Mouse (Mus musculus): ENCODE data around the gene Pex6. TPM values are rescaled to one million over a fixed set of nuclear protein-coding genes. Genes with fewer than 3 reads are reported as not detected.

Pex6 gene
- total and polyA plus RNA-seq, 3 experiments, result 13.7 to 31.8 (median 26.5) TPM

DNA sequence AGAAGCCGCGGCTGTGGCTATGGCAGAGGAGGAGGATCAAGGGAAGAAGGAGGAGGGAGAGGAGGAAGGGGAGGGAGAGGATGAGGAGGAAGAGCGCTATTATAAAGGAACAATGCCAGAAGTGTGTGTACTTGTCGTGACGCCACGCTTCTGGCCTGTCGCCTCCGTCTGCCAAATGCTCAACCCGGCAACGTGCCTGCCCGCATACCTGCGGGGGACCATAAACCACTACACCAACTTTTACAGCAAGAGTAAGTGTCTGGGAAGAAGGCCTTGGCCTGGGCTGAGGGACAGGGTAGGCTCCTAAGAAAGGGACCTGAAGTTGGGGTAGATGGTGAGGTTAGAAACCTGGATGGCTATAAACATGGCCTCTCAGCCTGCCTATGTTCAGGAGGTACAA is 49.3 kb upstream of the Pex6 start:
- dilution Hi-C loops (cut with MboI; ENCODE audit: extremely low pct_ligation_motif_present, extremely low pct_unique_long_range_greater_than_20kb, low sequenced_read_pairs), result no loop called here
- H3K36me3 ChIP-seq (replicated peaks in 1 of 2; ENCODE audit: control insufficient read depth in 1 of 2, insufficient read depth in 1 of 2, low read length in 1 of 2), result peaks cover 84 to 97% of the 10 kb centered on the region in 2 experiments
- in situ Hi-C loops (cut with MboI; ENCODE audit: low pct_ligation_motif_present, low pct_unique_long_range_greater_than_20kb, low sequenced_read_pairs), result no loop called here

DNA sequence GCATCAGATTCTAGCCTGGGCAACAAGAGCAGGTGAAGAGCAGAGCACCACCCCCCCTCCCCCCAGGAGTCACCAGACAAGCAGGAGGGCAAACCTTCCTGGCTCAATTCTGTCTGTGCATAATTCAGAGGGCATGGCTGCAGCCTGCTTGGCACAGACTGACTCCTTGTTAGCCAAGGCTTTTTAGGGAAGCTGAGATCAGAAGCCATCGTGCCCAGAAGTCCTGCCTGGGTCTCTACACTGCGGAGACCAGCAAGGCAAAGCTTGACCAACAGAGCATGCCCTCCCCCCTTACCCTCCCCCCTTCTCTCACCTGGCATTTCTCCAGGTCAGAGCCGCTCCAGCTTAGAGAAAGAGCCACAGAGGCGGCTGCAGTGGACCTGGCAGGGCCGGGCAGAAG is 48.5 kb upstream of the Pex6 start:
- Histone ChIP-seq H3K4me3 (replicated peaks in 1 of 3; ENCODE audit: low read depth in 2 of 3, low read length in 2 of 3, poor library complexity in 1 of 3) (no peak overlapping the region), H3K27me3 (replicated peaks) (no peaks in the 10 kb centered on the region), H3K4me1 (ENCODE audit: control insufficient read depth in 1 of 2, insufficient read depth in 2 of 2) (peaks cover 0 to 9% of the 10 kb centered on the region in 2 experiments; a peak in 2 of 4 replicates), H3K79me2 (replicated peaks; ENCODE audit: control insufficient read depth, extremely low read depth, insufficient read depth, poor library complexity, severe bottlenecking) (no peaks in the 10 kb centered on the region), H3K4me2 (ENCODE audit: insufficient read depth, low read depth, poor library complexity, severe bottlenecking) (no peak overlapping the region), H3K27ac (ENCODE audit: insufficient read depth, low read depth) (no peak overlapping the region), H3K9me3 (replicated peaks; ENCODE audit: low read length) (no peaks in the 10 kb centered on the region), H3K9ac (ENCODE audit: insufficient read depth, low read depth) (no peak overlapping the region), H3K36me3 (replicated peaks in 1 of 2; ENCODE audit: control insufficient read depth in 1 of 2, insufficient read depth in 1 of 2, low read length in 1 of 2) (peaks cover 81 to 95% of the 10 kb centered on the region in 2 experiments)
- DNase-seq (ENCODE audit: extremely low read depth), result no peak
- in situ Hi-C loops (cut with MboI; ENCODE audit: low pct_ligation_motif_present, low pct_unique_long_range_greater_than_20kb, low sequenced_read_pairs) (no loop called here), dilution Hi-C loops (cut with MboI; ENCODE audit: extremely low pct_ligation_motif_present, extremely low pct_unique_long_range_greater_than_20kb, low sequenced_read_pairs) (no loop called here)
- TF ChIP-seq NELFE (IDR thresholded peaks at IDR 0.05; ENCODE audit: low read depth, low read length) (no peak), SIN3A (IDR thresholded peaks at IDR 0.05; ENCODE audit: low read length) (no peak)

More for the DNA sequence above, 49.3 kb upstream of the Pex6 start:
- no peak overlapping the region for H3K9ac ChIP-seq (ENCODE audit: insufficient read depth, low read depth)
- TF ChIP-seq HCFC1 (IDR thresholded peaks at IDR 0.05; ENCODE audit: low read depth, low read length), result no peak
- TF ChIP-seq BHLHE40 (IDR thresholded peaks at IDR 0.05; ENCODE audit: low read depth, low read length), result no peak
- no peak for TF ChIP-seq NRF1 (IDR thresholded peaks at IDR 0.05; ENCODE audit: low read depth, low read length)
- no peak for TF ChIP-seq MAFK (IDR thresholded peaks at IDR 0.05; ENCODE audit: insufficient replicate concordance, low read length)
- no peak for TF ChIP-seq MYC (IDR thresholded peaks at IDR 0.05; ENCODE audit: low read depth, low read length)
- TF ChIP-seq PAX5 (IDR thresholded peaks at IDR 0.05; ENCODE audit: low read length), result no peak
- no peak for TF ChIP-seq ZKSCAN1 (IDR thresholded peaks at IDR 0.05; ENCODE audit: borderline replicate concordance, low read depth, low read length)
- TF ChIP-seq MEF2A (IDR thresholded peaks at IDR 0.05; ENCODE audit: borderline replicate concordance, low read depth, low read length), result no peak
- no peak for TF ChIP-seq UBTF (IDR thresholded peaks at IDR 0.05; ENCODE audit: low read depth, low read length)
- TF ChIP-seq RCOR1 (conservative IDR thresholded peaks at IDR 0.05; ENCODE audit: low read depth, low read length), result no peak
- TF ChIP-seq MAX (IDR thresholded peaks at IDR 0.05; ENCODE audit: low read length), result no peak
- TF ChIP-seq CTCF (conservative IDR thresholded peaks at IDR 0.05 in 1 of 2, IDR thresholded peaks at IDR 0.05 in 1 of 2; ENCODE audit: low read depth in 2 of 2, low read length in 2 of 2), result no peak
- no peak for TF ChIP-seq ETS1 (conservative IDR thresholded peaks at IDR 0.05; ENCODE audit: low read depth, low read length)
- TF ChIP-seq CHD1 (IDR thresholded peaks at IDR 0.05; ENCODE audit: low read depth, low read length), result no peak
- TF ChIP-seq MXI1 (IDR thresholded peaks at IDR 0.05; ENCODE audit: low read depth, low read length), result no peak
- TF ChIP-seq ZC3H11A (IDR thresholded peaks at IDR 0.05; ENCODE audit: low read depth, low read length), result no peak
- no peak for TF ChIP-seq POLR2A (IDR thresholded peaks at IDR 0.05; ENCODE audit: low read depth, low read length)
- TF ChIP-seq E2F4 (IDR thresholded peaks at IDR 0.05; ENCODE audit: insufficient replicate concordance, low read depth, low read length), result no peak
- no peaks in the 10 kb centered on the region for H3K9me3 ChIP-seq (replicated peaks; ENCODE audit: low read length)
- H3K79me2 ChIP-seq (replicated peaks; ENCODE audit: control insufficient read depth, extremely low read depth, insufficient read depth, poor library complexity, severe bottlenecking), result no peaks in the 10 kb centered on the region
- no peak overlapping the region for H3K4me2 ChIP-seq (ENCODE audit: insufficient read depth, low read depth, poor library complexity, severe bottlenecking)
- no peaks in the 10 kb centered on the region for H3K27me3 ChIP-seq (replicated peaks)
- no peak overlapping the region for H3K4me3 ChIP-seq (replicated peaks in 1 of 3; ENCODE audit: low read depth in 2 of 3, low read length in 2 of 3, poor library complexity in 1 of 3)
- no peak for DNase-seq (ENCODE audit: extremely low read depth)
- H3K4me1 ChIP-seq (ENCODE audit: control insufficient read depth in 1 of 2, insufficient read depth in 2 of 2), result peaks cover 0 to 9% of the 10 kb centered on the region in 2 experiments; a peak in 2 of 4 replicates
- no peak overlapping the region for H3K27ac ChIP-seq (ENCODE audit: insufficient read depth, low read depth)

Measured in CH12.LX (cell line).